Mouse (Mus musculus) myocyte (in vitro differentiated cells): ENCODE results near the gene Ptprg.

Source experiments
- CEBPB ChIP-seq: IDR thresholded peaks from 2 replicates; pipeline ENCODE4 v1.6.1; 2011; ENCODE audit warnings: mild to moderate bottlenecking, moderate library complexity; ENCODE audit not compliant: poor library complexity, insufficient read depth, severe bottlenecking
- MAX ChIP-seq: IDR thresholded peaks from one replicate; pipeline ENCODE4 v1.6.1; 2011; ENCODE audit warnings: low read depth, mild to moderate bottlenecking, control low read depth
- MYOD1 ChIP-seq, 3 experiments: IDR thresholded peaks; one replicate each; pipeline ENCODE4 v1.6.1; 2011; ENCODE audit warnings: control low read depth in 2 of 3, low read depth in 2 of 3, mild to moderate bottlenecking in 2 of 3, moderate library complexity in 1 of 3; ENCODE audit not compliant: insufficient read length in 2 of 3, control insufficient read depth in 1 of 3
- POLR2A ChIP-seq: IDR thresholded peaks from one replicate; pipeline ENCODE4 v1.6.1; 2011; ENCODE audit warnings: low read depth, mild to moderate bottlenecking, control low read depth, moderate library complexity; ENCODE audit not compliant: insufficient read length
- REST ChIP-seq: IDR thresholded peaks from one replicate; pipeline ENCODE4 v1.6.1; 2011; ENCODE audit warnings: mild to moderate bottlenecking, control low read depth, moderate library complexity; ENCODE audit not compliant: insufficient read depth, insufficient read length
- SRF ChIP-seq: IDR thresholded peaks from one replicate; pipeline ENCODE4 v1.6.1; 2011; ENCODE audit warnings: low read depth; ENCODE audit not compliant: control insufficient read depth, insufficient read length
- USF1 ChIP-seq: IDR thresholded peaks from one replicate; pipeline ENCODE4 v1.6.1; 2011; ENCODE audit warnings: low read depth, mild to moderate bottlenecking, control low read depth, moderate library complexity

- TF ChIP-seq MYOD1 (IDR thresholded peaks at IDR 0.05; ENCODE audit: control insufficient read depth in 1 of 3, insufficient read length in 2 of 3, low read depth in 2 of 3) (no peak), POLR2A (no peak), USF1 (no peak), CEBPB (no peak), SRF (no peak), MAX (no peak), REST (no peak)
Observed at GRCm38 (mm10) chr14:12136536-12136935, 583.2 kb downstream of the Ptprg start.
